Mouse (Mus musculus): ENCODE results near the gene Tmem40. TPM values are rescaled to one million over a fixed set of nuclear protein-coding genes. Genes with fewer than 3 reads are reported as not detected.

Tmem40 gene
- total and polyA plus RNA-seq, 3 experiments = not detected

GRCm38 (mm10) chr6:115700778-115701177 lies 61.4 kb downstream of the Tmem40 start:
- Histone ChIP-seq H3K27me3 (replicated peaks) (no peaks in the 10 kb centered on the region), H3K4me1 (ENCODE audit: control insufficient read depth in 1 of 2, insufficient read depth in 2 of 2) (peaks cover 4 to 10% of the 10 kb centered on the region in 2 experiments), H3K27ac (ENCODE audit: insufficient read depth, low read depth) (no peak overlapping the region), H3K4me3 (replicated peaks in 1 of 3; ENCODE audit: low read depth in 2 of 3, low read length in 2 of 3, poor library complexity in 1 of 3) (no peak overlapping the region), H3K4me2 (ENCODE audit: insufficient read depth, low read depth, poor library complexity, severe bottlenecking) (no peak overlapping the region), H3K9me3 (replicated peaks; ENCODE audit: low read length) (peaks cover 2% of the 10 kb centered on the region), H3K79me2 (replicated peaks; ENCODE audit: control insufficient read depth, extremely low read depth, insufficient read depth, poor library complexity, severe bottlenecking) (no peaks in the 10 kb centered on the region), H3K9ac (ENCODE audit: insufficient read depth, low read depth) (no peak overlapping the region), H3K36me3 (replicated peaks in 1 of 2; ENCODE audit: control insufficient read depth in 1 of 2, insufficient read depth in 1 of 2, low read length in 1 of 2) (no peaks in the 10 kb centered on the region)
- DNase-seq (ENCODE audit: extremely low read depth) = no peak
- in situ Hi-C loops (cut with MboI; ENCODE audit: low pct_ligation_motif_present, low pct_unique_long_range_greater_than_20kb, low sequenced_read_pairs) = no loop called here
- TF ChIP-seq CHD2 (IDR thresholded peaks at IDR 0.05; ENCODE audit: low read length) (no peak), CTCF (conservative IDR thresholded peaks at IDR 0.05 in 1 of 2, IDR thresholded peaks at IDR 0.05 in 1 of 2; ENCODE audit: low read depth in 2 of 2, low read length in 2 of 2) (no peak), MEF2A (IDR thresholded peaks at IDR 0.05; ENCODE audit: borderline replicate concordance, low read depth, low read length) (no peak), UBTF (IDR thresholded peaks at IDR 0.05; ENCODE audit: low read depth, low read length) (no peak), MAZ (IDR thresholded peaks at IDR 0.05; ENCODE audit: low read depth, low read length) (no peak), E2F4 (IDR thresholded peaks at IDR 0.05; ENCODE audit: insufficient replicate concordance, low read depth, low read length) (no peak), SMC3 (IDR thresholded peaks at IDR 0.05; ENCODE audit: low read depth, low read length) (no peak), SIN3A (IDR thresholded peaks at IDR 0.05; ENCODE audit: low read length) (no peak), GABPA (IDR thresholded peaks at IDR 0.05; ENCODE audit: insufficient replicate concordance, low read depth, low read length) (no peak), PAX5 (IDR thresholded peaks at IDR 0.05; ENCODE audit: low read length) (no peak), KAT2A (IDR thresholded peaks at IDR 0.05; ENCODE audit: insufficient replicate concordance, low read length) (no peak), EP300 (IDR thresholded peaks at IDR 0.05; ENCODE audit: low read length) (no peak), RAD21 (IDR thresholded peaks at IDR 0.05; ENCODE audit: low read depth, low read length) (no peak), NELFE (IDR thresholded peaks at IDR 0.05; ENCODE audit: low read depth, low read length) (no peak), MXI1 (IDR thresholded peaks at IDR 0.05; ENCODE audit: low read depth, low read length) (no peak), TBP (conservative IDR thresholded peaks at IDR 0.05; ENCODE audit: low read depth, low read length) (no peak), MYC (IDR thresholded peaks at IDR 0.05; ENCODE audit: low read depth, low read length) (no peak)
- dilution Hi-C loops (cut with MboI; ENCODE audit: extremely low pct_ligation_motif_present, extremely low pct_unique_long_range_greater_than_20kb, low sequenced_read_pairs) = no loop called here

- H3K4me1 ChIP-seq (ENCODE audit: control insufficient read depth in 1 of 2, insufficient read depth in 2 of 2) = peaks cover 10 to 19% of the 10 kb centered on the region in 2 experiments
- dilution Hi-C loops (cut with MboI; ENCODE audit: extremely low pct_ligation_motif_present, extremely low pct_unique_long_range_greater_than_20kb, low sequenced_read_pairs) = no loop called here
- H3K27me3 ChIP-seq (replicated peaks) = no peaks in the 10 kb centered on the region
- H3K9me3 ChIP-seq (replicated peaks; ENCODE audit: low read length) = no peaks in the 10 kb centered on the region
- peak; percentile 52 for DNase-seq (ENCODE audit: extremely low read depth)
- in situ Hi-C loops (cut with MboI; ENCODE audit: low pct_ligation_motif_present, low pct_unique_long_range_greater_than_20kb, low sequenced_read_pairs) = no loop called here
- no peak overlapping the region for H3K27ac ChIP-seq (ENCODE audit: insufficient read depth, low read depth)
- no peak overlapping the region for H3K4me2 ChIP-seq (ENCODE audit: insufficient read depth, low read depth, poor library complexity, severe bottlenecking)
- H3K36me3 ChIP-seq (replicated peaks in 1 of 2; ENCODE audit: control insufficient read depth in 1 of 2, insufficient read depth in 1 of 2, low read length in 1 of 2) = no peaks in the 10 kb centered on the region
- peak in 1 of 2 experiments; percentile 66; a peak in 2 of 4 replicates for TF ChIP-seq CTCF (conservative IDR thresholded peaks at IDR 0.05 in 1 of 2, IDR thresholded peaks at IDR 0.05 in 1 of 2; ENCODE audit: low read depth in 2 of 2, low read length in 2 of 2)
- TF ChIP-seq NRF1 (IDR thresholded peaks at IDR 0.05; ENCODE audit: low read depth, low read length) = no peak
- no peaks in the 10 kb centered on the region for H3K79me2 ChIP-seq (replicated peaks; ENCODE audit: control insufficient read depth, extremely low read depth, insufficient read depth, poor library complexity, severe bottlenecking)
- H3K9ac ChIP-seq (ENCODE audit: insufficient read depth, low read depth) = no peak overlapping the region
- H3K4me3 ChIP-seq (replicated peaks in 1 of 3; ENCODE audit: low read depth in 2 of 3, low read length in 2 of 3, poor library complexity in 1 of 3) = no peak overlapping the region
These were observed 63.5 kb downstream of the Tmem40 start for GRCm38 (mm10) chr6:115698699-115699098.

All from CH12.LX (cell line).